Mouse (Mus musculus) myocyte (in vitro differentiated cells): ENCODE results near the gene Nos1ap.

Source experiments
- CEBPB ChIP-seq: IDR thresholded peaks from 2 replicates; pipeline ENCODE4 v1.6.1; 2011; ENCODE audit warnings: mild to moderate bottlenecking, moderate library complexity; ENCODE audit not compliant: poor library complexity, insufficient read depth, severe bottlenecking
- E2F4 ChIP-seq: IDR thresholded peaks from one replicate; pipeline ENCODE4 v1.6.1; 2011; ENCODE audit warnings: mild to moderate bottlenecking, control low read depth, moderate library complexity; ENCODE audit not compliant: insufficient read depth
- MAX ChIP-seq: IDR thresholded peaks from one replicate; pipeline ENCODE4 v1.6.1; 2011; ENCODE audit warnings: low read depth, mild to moderate bottlenecking, control low read depth
- MYOG ChIP-seq, 3 experiments: IDR thresholded peaks; one replicate each; pipeline ENCODE4 v1.6.1; 2011; ENCODE audit warnings: control low read depth in 2 of 3, low read depth in 2 of 3, mild to moderate bottlenecking in 2 of 3; ENCODE audit not compliant: insufficient read length in 2 of 3, control insufficient read depth in 1 of 3, insufficient read depth in 1 of 3
- POLR2A ChIP-seq: IDR thresholded peaks from one replicate; pipeline ENCODE4 v1.6.1; 2011; ENCODE audit warnings: low read depth, mild to moderate bottlenecking, control low read depth, moderate library complexity; ENCODE audit not compliant: insufficient read length
- POLR2AphosphoS2 ChIP-seq: IDR thresholded peaks from one replicate; pipeline ENCODE4 v1.6.1; 2011; ENCODE audit warnings: low read depth, control low read depth; ENCODE audit not compliant: insufficient read length
- TCF3 ChIP-seq: IDR thresholded peaks from one replicate; pipeline ENCODE4 v1.6.1; 2011; ENCODE audit warnings: low read depth, control low read depth; ENCODE audit not compliant: insufficient read length
- USF1 ChIP-seq: IDR thresholded peaks from one replicate; pipeline ENCODE4 v1.6.1; 2011; ENCODE audit warnings: low read depth, mild to moderate bottlenecking, control low read depth, moderate library complexity

DNA sequence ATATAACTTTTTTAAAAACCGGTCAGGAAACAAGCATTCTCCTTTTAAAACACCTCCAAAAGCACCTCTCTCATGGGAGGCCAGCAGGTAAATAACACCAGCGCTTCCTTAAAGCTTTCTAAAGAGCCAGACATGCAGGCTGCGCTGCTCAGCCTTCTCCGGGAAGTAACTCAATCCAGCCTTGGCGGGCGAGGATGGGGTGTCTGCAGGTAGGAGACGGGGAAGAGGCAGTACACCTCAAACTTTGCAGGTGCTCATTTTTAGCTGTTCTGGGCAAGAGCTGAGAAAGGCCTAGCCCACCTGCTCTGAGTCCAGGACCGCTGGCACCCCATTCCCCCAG lies 812 bp downstream of the Nos1ap start:
- TF ChIP-seq USF1 (no peak), POLR2A (no peak), CEBPB (no peak), TCF3 (no peak), MYOG (IDR thresholded peaks at IDR 0.05; ENCODE audit: control insufficient read depth in 1 of 3, insufficient read depth in 1 of 3, insufficient read length in 2 of 3, low read depth in 2 of 3) (no peak), E2F4 (no peak), POLR2AphosphoS2 (no peak), MAX (no peak)
